ENCODE assay signal across 14 mouse cellular contexts in the genomic region with DNA sequence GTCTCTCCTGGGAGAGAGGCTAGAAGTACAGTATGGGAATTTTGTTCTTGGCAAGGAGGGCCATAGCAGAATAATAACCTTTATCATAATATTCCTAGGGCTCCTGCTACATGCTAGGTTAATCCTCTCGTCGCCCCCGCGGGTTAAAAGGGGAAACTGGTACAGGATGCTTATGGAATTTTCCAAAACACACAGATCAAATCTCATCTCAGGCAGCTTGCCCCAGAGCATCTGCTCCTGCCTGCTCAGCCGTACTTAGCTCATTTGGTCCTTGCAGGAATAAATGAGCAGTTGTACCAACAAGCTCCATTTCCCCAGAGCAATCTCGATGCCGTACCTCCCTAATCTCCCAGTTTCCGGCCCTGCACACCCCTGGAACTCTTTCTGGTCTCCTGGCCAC. TPM values are rescaled to one million over a fixed set of nuclear protein-coding genes. Genes with fewer than 3 reads are reported as not detected.
DNase-seq lines count a peak whose midpoint lies in the region; ATAC-seq and TF ChIP-seq lines count a peak whose summit lies in the region.
"Had no signal": no experiment of that assay in that cellular context is flagged by ENCODE, and none has a peak within 500 bp of the region (broad histone marks: within the 10 kb centered on the region; RNA-seq: fewer than 3 reads in every experiment).

No protein-coding gene starts in this region.

- no peak for TF ChIP-seq EP300 in stomach, postnatal 0 days (optimal IDR thresholded peaks at IDR 0.05)

- 65% methylated on average over 8 of the region's 8 CpGs for WGBS in forebrain, embryonic 13.5 days
- 82% methylated on average over 8 of the region's 8 CpGs for WGBS in forebrain, embryonic 10.5 days
- WGBS in midbrain, embryonic 16.5 days: 49% methylated on average over 8 of the region's 8 CpGs
- 61% methylated on average over 8 of the region's 8 CpGs for WGBS in midbrain, embryonic 13.5 days
- 59% methylated on average over 8 of the region's 8 CpGs for WGBS in stomach, postnatal 0 days

- intact Hi-C loops in heart, postnatal 25 days (cut with DNase I): no loop called here

- H3K4me1 ChIP-seq in forebrain, embryonic 13.5 days: peaks cover 44% of the 10 kb centered on the region
- peaks cover 41% of the 10 kb centered on the region for H3K4me1 ChIP-seq in forebrain, embryonic 10.5 days
- peaks cover 18% of the 10 kb centered on the region; the same call in 1 of the 2 replicates for H3K4me1 ChIP-seq in midbrain, embryonic 16.5 days (ENCODE audit: control insufficient read depth, insufficient read depth, low read length)
- H3K4me1 ChIP-seq in midbrain, embryonic 13.5 days (replicated peaks): peaks cover 35% of the 10 kb centered on the region
- H3K4me1 ChIP-seq in stomach, postnatal 0 days (replicated peaks; ENCODE audit: control insufficient read depth, insufficient read depth): no peaks in the 10 kb centered on the region

- no peak for TF ChIP-seq CTCF in stomach, postnatal 0 days (IDR thresholded peaks at IDR 0.05; ENCODE audit: low read depth)

- no peak for DNase-seq in forebrain, embryonic 10.5 days (ENCODE audit: extremely low spot score, low spot score)
- peak; percentile 60 to 61 for DNase-seq in frontal cortex, postnatal 36 days (ENCODE audit: low spot score in 2 of 2)
- DNase-seq in stomach, postnatal 0 days (ENCODE audit: low spot score): no peak
- no peak for DNase-seq in heart, postnatal 25 days (ENCODE audit: low spot score)
- DNase-seq in thymus, postnatal 14 days: no peak
- DNase-seq: kidney, postnatal 4 days; retina, postnatal 1 day had no signal

- H3K4me3 ChIP-seq in forebrain, embryonic 13.5 days: no peak overlapping the region
- no peak overlapping the region for H3K4me3 ChIP-seq in forebrain, embryonic 10.5 days
- H3K4me3 ChIP-seq in midbrain, embryonic 16.5 days (ENCODE audit: low read depth, low read length): no peak overlapping the region
- no peak overlapping the region for H3K4me3 ChIP-seq in midbrain, embryonic 13.5 days (replicated peaks)
- no peak overlapping the region for H3K4me3 ChIP-seq in stomach, postnatal 0 days (ENCODE audit: low read depth, low read length)
- H3K4me3 ChIP-seq: limb, embryonic 15.5 days; lung, embryonic 15.5 days had no signal

- H3K9me3 ChIP-seq in forebrain, embryonic 13.5 days (replicated peaks): no peaks in the 10 kb centered on the region
- no peaks in the 10 kb centered on the region for H3K9me3 ChIP-seq in forebrain, embryonic 10.5 days
- H3K9me3 ChIP-seq in midbrain, embryonic 16.5 days (replicated peaks; ENCODE audit: control insufficient read depth, low read length, poor library complexity, severe bottlenecking): no peaks in the 10 kb centered on the region
- no peaks in the 10 kb centered on the region for H3K9me3 ChIP-seq in midbrain, embryonic 13.5 days
- H3K9me3 ChIP-seq in stomach, postnatal 0 days (ENCODE audit: control insufficient read depth, low read length): no peaks in the 10 kb centered on the region
- H3K9me3 ChIP-seq: G1E; limb, embryonic 15.5 days; lung, embryonic 15.5 days had no signal

- H3K36me3 ChIP-seq in forebrain, embryonic 13.5 days (ENCODE audit: poor library complexity, severe bottlenecking): no peaks in the 10 kb centered on the region
- H3K36me3 ChIP-seq in forebrain, embryonic 10.5 days (replicated peaks): no peaks in the 10 kb centered on the region
- H3K36me3 ChIP-seq in midbrain, embryonic 16.5 days (ENCODE audit: control insufficient read depth, insufficient read depth, low read length): no peaks in the 10 kb centered on the region
- H3K36me3 ChIP-seq in midbrain, embryonic 13.5 days: no peaks in the 10 kb centered on the region
- no peaks in the 10 kb centered on the region for H3K36me3 ChIP-seq in stomach, postnatal 0 days (ENCODE audit: control insufficient read depth, insufficient read depth, low read length)
- H3K36me3 ChIP-seq: G1E; limb, embryonic 15.5 days; lung, embryonic 15.5 days had no signal

- H3K9ac ChIP-seq in forebrain, embryonic 13.5 days: no peak overlapping the region
- no peak overlapping the region; the same call in 1 of the 2 replicates for H3K9ac ChIP-seq in midbrain, embryonic 16.5 days (ENCODE audit: low read depth, low read length)
- no peak overlapping the region for H3K9ac ChIP-seq in midbrain, embryonic 13.5 days (replicated peaks)
- no peak overlapping the region for H3K9ac ChIP-seq in stomach, postnatal 0 days (ENCODE audit: low read length)
- H3K9ac ChIP-seq: limb, embryonic 15.5 days; lung, embryonic 15.5 days had no signal

- no peaks in the 10 kb centered on the region for H3K27me3 ChIP-seq in forebrain, embryonic 13.5 days
- peaks cover 30% of the 10 kb centered on the region for H3K27me3 ChIP-seq in forebrain, embryonic 10.5 days (ENCODE audit: poor library complexity, severe bottlenecking)
- H3K27me3 ChIP-seq in midbrain, embryonic 16.5 days (ENCODE audit: control insufficient read depth, insufficient read depth, low read depth, low read length): no peaks in the 10 kb centered on the region
- peaks cover 14% of the 10 kb centered on the region; the same call in 1 of the 2 replicates for H3K27me3 ChIP-seq in midbrain, embryonic 13.5 days
- no peaks in the 10 kb centered on the region for H3K27me3 ChIP-seq in stomach, postnatal 0 days (ENCODE audit: control insufficient read depth, insufficient read depth, low read length)

- no peak for ATAC-seq in forebrain, embryonic 13.5 days
- no peak for ATAC-seq in midbrain, embryonic 16.5 days
- ATAC-seq in midbrain, embryonic 13.5 days: no peak
- no peak for ATAC-seq in stomach, postnatal 0 days (ENCODE audit: low FRiP score, low TSS enrichment)

- no peak overlapping the region for H3K4me2 ChIP-seq in forebrain, embryonic 13.5 days
- no peak overlapping the region for H3K4me2 ChIP-seq in midbrain, embryonic 16.5 days (ENCODE audit: low read length)
- H3K4me2 ChIP-seq in midbrain, embryonic 13.5 days (replicated peaks): no peak overlapping the region
- no peak overlapping the region for H3K4me2 ChIP-seq in stomach, postnatal 0 days (replicated peaks; ENCODE audit: low read depth)
- H3K4me2 ChIP-seq: limb, embryonic 15.5 days; lung, embryonic 15.5 days had no signal

- peak overlapping the region; percentile 10; the same call in 1 of the 2 replicates for H3K27ac ChIP-seq in forebrain, embryonic 13.5 days
- H3K27ac ChIP-seq in forebrain, embryonic 10.5 days: no peak overlapping the region
- 0 out of 2 replicates have a peak overlapping the region, but pooled peaks have one; percentile 3 for H3K27ac ChIP-seq in midbrain, embryonic 16.5 days (ENCODE audit: low read length)
- H3K27ac ChIP-seq in midbrain, embryonic 13.5 days: no peak overlapping the region
- peak overlapping the region; percentile 53; the same call in 1 of the 2 replicates for H3K27ac ChIP-seq in stomach, postnatal 0 days (replicated peaks)
- H3K27ac ChIP-seq: limb, embryonic 15.5 days; lung, embryonic 15.5 days had no signal

RNA-seq across cellular contexts. Expression of gene Kcnj11, which starts 31.2 kb away (rescaled TPM):
- polyA plus RNA-seq in forebrain, embryonic 13.5 days (2015; fragmentation: Nextera tagmentation; extraction: Ambion mirVana): 1.1 and 2.6 TPM in 2 replicates
- polyA plus RNA-seq in forebrain, embryonic 10.5 days (2016; fragmentation: Nextera tagmentation; extraction: Ambion mirVana): 0.12 and 0.54 TPM in 2 replicates
- polyA plus RNA-seq in midbrain, embryonic 16.5 days (2015; fragmentation: Nextera tagmentation; extraction: Ambion mirVana): 2.4 and 2.8 TPM in 2 replicates
- polyA plus RNA-seq in midbrain, embryonic 13.5 days (2015; fragmentation: Nextera tagmentation; extraction: Ambion mirVana): 1.1 and 1.5 TPM in 2 replicates
- 0.61 and 0.81 TPM in 2 replicates for polyA plus RNA-seq in stomach, postnatal 0 days (2015; fragmentation: Nextera tagmentation; extraction: Ambion mirVana)
- 10 to 100 TPM; 84.5 to 97.5 TPM for total RNA-seq in heart, postnatal 25 days (2021)
- total RNA-seq: G1E; megakaryocyte-erythroid progenitor cell, adult 5-6 weeks had no signal
- polyA plus RNA-seq: G1E had no signal

RNA-seq across cellular contexts. Expression of gene Abcc8, which starts 48.0 kb away (rescaled TPM):
- polyA plus RNA-seq in forebrain, embryonic 13.5 days (2015; fragmentation: Nextera tagmentation; extraction: Ambion mirVana): 6.9 and 10.2 TPM in 2 replicates
- polyA plus RNA-seq in forebrain, embryonic 10.5 days (2016; fragmentation: Nextera tagmentation; extraction: Ambion mirVana): 1.5 TPM in 2 replicates
- polyA plus RNA-seq in midbrain, embryonic 16.5 days (2015; fragmentation: Nextera tagmentation; extraction: Ambion mirVana): 7.0 and 9.6 TPM in 2 replicates
- 2.3 and 3.2 TPM in 2 replicates for polyA plus RNA-seq in midbrain, embryonic 13.5 days (2015; fragmentation: Nextera tagmentation; extraction: Ambion mirVana)
- polyA plus RNA-seq in stomach, postnatal 0 days (2015; fragmentation: Nextera tagmentation; extraction: Ambion mirVana): 3.6 and 4.0 TPM in 2 replicates
- 10 to 100 TPM; 52.4 to 54.4 TPM for total RNA-seq in heart, postnatal 25 days (2021)
- total RNA-seq: megakaryocyte-erythroid progenitor cell, adult 5-6 weeks had no signal
- polyA plus RNA-seq: G1E had no signal

Comparison
In these comparisons a context has a peak if more than half of its experiments do, and no peak if none do; other contexts are left out.
1. H3K27ac ChIP-seq: peak in forebrain, embryonic 13.5 days (single experiment), midbrain, embryonic 16.5 days (single experiment) and stomach, postnatal 0 days (single experiment); none in forebrain, embryonic 10.5 days (single experiment) and midbrain, embryonic 13.5 days (single experiment).
2. DNase-seq: peak in frontal cortex, postnatal 36 days (2 of 2); none in forebrain, embryonic 10.5 days (single experiment), stomach, postnatal 0 days (single experiment), heart, postnatal 25 days (single experiment) and thymus, postnatal 14 days (single experiment).